Mouse (Mus musculus): ENCODE measurements at regions not wholly inside any gene's neighbourhood (a gene's known extent, or its start where the extent isn't known, plus 50 kb on each side); places are given as distances from the start of the nearest gene placed in this dataset.
"Not testable (repeated sequence)": the region's sequence is repeated elsewhere in the genome, so short reads cannot be mapped to it uniquely, and the experiment has no call there.

GRCm38 (mm10) chr13:97402164-97402761, 161.4 kb downstream of the Enc1 start:
- ATAC-seq (replicated peaks; ENCODE audit: poor library complexity) = no peak

GRCm38 (mm10) chr13:97401620-97402019, 160.7 kb downstream of the Enc1 start:
- ATAC-seq (replicated peaks; ENCODE audit: poor library complexity) = no peak

GRCm38 (mm10) chr13:97398041-97398440, 157.1 kb downstream of the Enc1 start:
- no peak for ATAC-seq (replicated peaks; ENCODE audit: poor library complexity)

- ATAC-seq (replicated peaks; ENCODE audit: poor library complexity) = no peak
Observed at GRCm38 (mm10) chr13:97396899-97397640, 156.2 kb downstream of the Enc1 start.

- ATAC-seq (replicated peaks; ENCODE audit: poor library complexity) = not testable (repeated sequence)
Observed at GRCm38 (mm10) chr13:97396286-97396685, 155.4 kb downstream of the Enc1 start.

- ATAC-seq (replicated peaks; ENCODE audit: poor library complexity) = no peak
Observed at GRCm38 (mm10) chr13:97394756-97395454, 154.0 kb downstream of the Enc1 start.

- ATAC-seq (replicated peaks; ENCODE audit: poor library complexity) = no peak
Observed at GRCm38 (mm10) chr13:97394071-97394470, 153.2 kb downstream of the Enc1 start.

GRCm38 (mm10) chr13:97393456-97393855, 152.6 kb downstream of the Enc1 start:
- no peak for ATAC-seq (replicated peaks; ENCODE audit: poor library complexity)

GRCm38 (mm10) chr13:97390449-97390930, 149.6 kb downstream of the Enc1 start:
- no peak for ATAC-seq (replicated peaks; ENCODE audit: poor library complexity)

GRCm38 (mm10) chr13:97388851-97389479, 148.1 kb downstream of the Enc1 start:
- ATAC-seq (replicated peaks; ENCODE audit: poor library complexity) = no peak

- no peak for ATAC-seq (replicated peaks; ENCODE audit: poor library complexity)
Observed at GRCm38 (mm10) chr13:97386511-97386910, 145.6 kb downstream of the Enc1 start.

- peak; percentile 37; the same call in 1 of the 2 replicates for ATAC-seq (replicated peaks; ENCODE audit: poor library complexity)
Observed at GRCm38 (mm10) chr13:97385531-97385930, 144.6 kb downstream of the Enc1 start.

- no peak for ATAC-seq (replicated peaks; ENCODE audit: poor library complexity)
Observed at GRCm38 (mm10) chr13:97384091-97384777, 143.3 kb downstream of the Enc1 start.

GRCm38 (mm10) chr13:97383351-97383750, 142.4 kb downstream of the Enc1 start:
- ATAC-seq (replicated peaks; ENCODE audit: poor library complexity) = no peak

GRCm38 (mm10) chr13:97380366-97380765, 139.5 kb downstream of the Enc1 start:
- ATAC-seq (replicated peaks; ENCODE audit: poor library complexity) = no peak

- ATAC-seq (replicated peaks; ENCODE audit: poor library complexity) = peak; percentile 90
Observed at GRCm38 (mm10) chr13:97376232-97376523, 135.3 kb downstream of the Enc1 start.

- no peak for ATAC-seq (replicated peaks; ENCODE audit: poor library complexity)
Observed at GRCm38 (mm10) chr13:97375501-97376231, 134.8 kb downstream of the Enc1 start.

- no peak for ATAC-seq (replicated peaks; ENCODE audit: poor library complexity)
Observed at GRCm38 (mm10) chr13:97372348-97372747, 131.4 kb downstream of the Enc1 start.

- no peak for ATAC-seq (replicated peaks; ENCODE audit: poor library complexity)
Observed at GRCm38 (mm10) chr13:97371200-97371599, 130.3 kb downstream of the Enc1 start.

GRCm38 (mm10) chr13:97366723-97367122, 125.8 kb downstream of the Enc1 start:
- ATAC-seq (replicated peaks; ENCODE audit: poor library complexity) = no peak

Measured in megakaryocyte progenitor cell, adult 5-6 weeks (primary cell).